Mouse (Mus musculus) C2C12 (cell line): ENCODE data around the gene Trim65.

Experiments
- CTCF ChIP-seq: IDR thresholded peaks from one replicate; pipeline ENCODE4 v1.5.1; 2011; ENCODE audit not compliant: control insufficient read depth, insufficient read depth, insufficient read length
- MYOG ChIP-seq: IDR thresholded peaks from one replicate; pipeline ENCODE4 v1.6.1; 2011; ENCODE audit not compliant: control insufficient read depth, insufficient read length; ENCODE audit errors: extremely low read depth

- TF ChIP-seq CTCF (no peak), MYOG (no peak)
These were observed 4.7 kb downstream of the Trim65 start for GRCm38 (mm10) chr11:116126261-116126660.
